Mouse (Mus musculus) ES-Bruce4 (cell line): ENCODE data around the gene Akr1a1. TPM values are rescaled to one million over a fixed set of nuclear protein-coding genes. Genes with fewer than 3 reads are reported as not detected.
"Not testable (repeated sequence)": the region's sequence is repeated elsewhere in the genome, so short reads cannot be mapped to it uniquely, and the experiment has no call there.

Source experiments
- H3K27ac ChIP-seq: 2 replicates; pipeline ENCODE4 v1.5.1; 2012; ENCODE audit warnings: low read length, inconsistent platforms; ENCODE audit not compliant: insufficient read depth
- H3K27me3 ChIP-seq: 2 replicates; pipeline ENCODE4 v1.6.1; 2012; ENCODE audit warnings: mild to moderate bottlenecking, low read length, inconsistent platforms; ENCODE audit not compliant: control insufficient read depth, poor library complexity, insufficient read depth, severe bottlenecking
- H3K36me3 ChIP-seq: 2 replicates; pipeline ENCODE4 v1.6.1; 2012; ENCODE audit warnings: inconsistent platforms, mild to moderate bottlenecking, low read length, moderate library complexity; ENCODE audit not compliant: control insufficient read depth, poor library complexity, insufficient read depth, severe bottlenecking
- H3K4me1 ChIP-seq: one replicate; pipeline ENCODE4 v1.8.1; 2011; ENCODE audit warnings: low read length; ENCODE audit not compliant: control insufficient read depth, insufficient read depth
- H3K4me3 ChIP-seq: 2 replicates; pipeline ENCODE4 v1.5.1; 2011; ENCODE audit warnings: low read depth, mild to moderate bottlenecking, low read length
- H3K9ac ChIP-seq: 2 replicates; pipeline ENCODE4 v1.6.1; 2012; ENCODE audit warnings: low read depth, mild to moderate bottlenecking, inconsistent platforms; ENCODE audit not compliant: poor library complexity, severe bottlenecking
- H3K9me3 ChIP-seq: replicated peaks from 2 replicates; pipeline ENCODE4 v1.6.1; 2012; ENCODE audit warnings: mild to moderate bottlenecking, low read length, inconsistent platforms; ENCODE audit not compliant: control insufficient read depth, poor library complexity, insufficient read depth, severe bottlenecking
- CTCF ChIP-seq: IDR thresholded peaks from one replicate; pipeline ENCODE4 v1.8.1; 2011; ENCODE audit warnings: low read depth, low read length
- EP300 ChIP-seq: IDR thresholded peaks from 2 replicates; pipeline ENCODE4 v1.6.1; 2011; ENCODE audit warnings: low read depth, low read length; ENCODE audit not compliant: insufficient read depth
- POLR2A ChIP-seq: IDR thresholded peaks from one replicate; pipeline ENCODE4 v1.8.1; 2011; ENCODE audit warnings: low read length; ENCODE audit not compliant: insufficient read depth
- polyA plus RNA-seq: library from polyadenylated mRNA; stranded (reverse); fragments of >200 nt; gene quantifications from 2 replicates; pipeline ENCODE4 v1.2.4, GENCODE M21; 2011; ENCODE audit warnings: low read depth; ENCODE audit not compliant: missing spikeins, insufficient read depth, insufficient read length

The Akr1a1 gene
- polyA plus RNA-seq, 1 experiment = 280 TPM

- Histone ChIP-seq H3K9me3 (no peaks in the 10 kb centered on the region), H3K9ac (peak overlapping the region; percentile 62; the same call in 1 of the 2 replicates), H3K4me1 (no peaks in the 10 kb centered on the region), H3K27ac (peak overlapping the region; percentile 11; the same call in 1 of the 2 replicates), H3K4me3 (peak overlapping the region; percentile 34), H3K36me3 (peaks cover 79% of the 10 kb centered on the region), H3K27me3 (no peaks in the 10 kb centered on the region)
- no peak for TF ChIP-seq POLR2A
- no peak for TF ChIP-seq CTCF
- TF ChIP-seq EP300 = no peak
These were observed 37.9 kb upstream of the Akr1a1 start for GRCm38 (mm10) chr4:116689309-116689876.

- Histone ChIP-seq H3K9ac (peak overlapping the region; percentile 62), H3K36me3 (peaks cover 56% of the 10 kb centered on the region), H3K4me1 (no peaks in the 10 kb centered on the region)
These were observed 35.6 kb upstream of the Akr1a1 start for GRCm38 (mm10) chr4:116687041-116687440.

DNA sequence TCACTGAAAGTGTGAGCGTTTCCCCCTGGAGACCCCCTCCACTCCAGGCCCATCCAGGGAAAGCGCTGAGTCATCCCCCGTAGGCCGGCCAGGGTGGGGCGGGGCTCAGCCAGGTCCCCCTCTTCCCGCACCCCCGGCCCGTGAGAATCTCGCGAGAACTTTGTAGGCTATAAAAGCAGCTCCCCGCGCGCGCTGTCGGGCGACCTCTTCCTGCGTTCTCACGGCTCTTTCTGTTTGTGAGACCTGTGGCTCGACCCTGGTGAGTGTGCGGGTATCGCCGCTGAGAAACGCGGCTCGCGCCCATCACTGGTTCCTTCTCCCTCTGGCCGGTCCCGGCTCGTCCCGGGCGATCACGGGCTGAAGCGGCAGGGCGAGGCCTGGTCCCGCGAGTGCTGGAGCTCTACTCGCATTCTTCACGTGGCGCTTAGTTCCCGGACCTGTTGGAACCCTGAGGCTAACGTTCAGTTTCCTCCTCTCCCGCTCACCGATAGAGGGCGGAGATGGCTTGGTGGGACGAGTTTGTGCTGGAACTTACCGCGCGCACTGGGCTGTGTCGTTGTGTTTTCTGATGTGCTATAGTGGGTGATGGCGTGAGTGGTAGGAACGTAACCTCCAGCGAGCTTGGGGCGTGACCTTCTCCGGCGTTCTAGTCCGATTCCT, 34.1 kb upstream of the Akr1a1 start, which contains the start of gene Prdx1:
TSS of gene Prdx1 (plus strand) at position 143 of the 660 bp plus-strand sequence.
- Histone ChIP-seq H3K4me3 (peak within 1 kb of the TSS; percentile 100), H3K9ac (peak within 1 kb of the TSS; percentile 62), H3K4me1 (no peaks in the 10 kb centered on the region), H3K36me3 (peaks cover 41% of the 10 kb centered on the region), H3K27me3 (no peaks in the 10 kb centered on the region), H3K27ac (peak within 1 kb of the TSS; percentile 97), H3K9me3 (no peaks in the 10 kb centered on the region)
- TF ChIP-seq EP300 (peak; percentile 77), CTCF (peak; percentile 64), POLR2A (peak; percentile 98)

More at GRCm38 (mm10) chr4:116687041-116687440, 35.6 kb upstream of the Akr1a1 start:
- no peaks in the 10 kb centered on the region for H3K9me3 ChIP-seq
- no peak for TF ChIP-seq EP300
- TF ChIP-seq CTCF = no peak
- peak overlapping the region; percentile 100 for H3K4me3 ChIP-seq
- peak overlapping the region; percentile 62; the same call in 1 of the 2 replicates for H3K27ac ChIP-seq
- H3K27me3 ChIP-seq = no peaks in the 10 kb centered on the region

DNA sequence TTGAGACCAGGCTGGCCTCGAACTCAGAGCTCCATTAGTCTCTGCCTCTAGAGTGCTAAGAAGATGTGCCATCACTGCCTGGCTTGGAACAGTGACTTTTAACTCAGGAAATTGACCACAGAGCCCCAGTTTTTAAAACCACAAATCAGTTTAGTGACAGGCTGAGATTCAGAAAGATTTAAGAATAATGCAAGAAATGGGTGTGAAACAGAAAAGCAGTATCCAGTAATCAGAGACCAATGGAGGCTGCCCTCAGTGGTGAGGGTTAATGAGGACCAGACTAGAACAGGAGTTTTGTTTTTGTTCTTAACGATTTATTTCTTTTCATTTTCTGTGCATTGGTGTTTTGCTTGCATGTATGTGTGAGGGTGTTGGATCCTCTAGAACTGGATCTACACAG, 33.2 kb upstream of the Akr1a1 start:
- Histone ChIP-seq H3K4me1 (no peaks in the 10 kb centered on the region), H3K36me3 (peaks cover 33% of the 10 kb centered on the region), H3K9ac (peak overlapping the region; percentile 62), H3K9me3 (no peaks in the 10 kb centered on the region), H3K4me3 (peak overlapping the region; percentile 52; the same call in 1 of the 2 replicates), H3K27me3 (no peaks in the 10 kb centered on the region), H3K27ac (peak overlapping the region; percentile 97)
- TF ChIP-seq EP300 = no peak
- TF ChIP-seq CTCF = no peak
- TF ChIP-seq POLR2A = no peak

DNA sequence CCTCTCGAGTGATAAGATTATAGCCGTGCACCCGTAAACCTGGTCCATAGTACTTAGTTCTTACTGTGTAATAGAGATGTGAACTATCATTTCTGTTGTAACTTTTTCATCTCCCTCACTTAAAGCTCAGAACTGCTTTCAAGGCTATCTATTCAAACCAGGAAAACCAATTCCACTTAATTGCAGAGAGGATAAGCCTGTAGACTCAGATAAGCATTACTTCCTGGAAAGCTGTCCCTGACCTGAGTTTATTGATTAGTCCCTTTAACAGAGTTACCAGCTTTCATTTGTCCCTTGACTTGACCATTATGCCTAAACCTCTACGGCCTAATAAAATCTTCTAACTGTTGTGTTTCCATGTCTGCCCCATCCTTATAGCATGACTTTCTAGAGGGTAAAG, 32.5 kb upstream of the Akr1a1 start:
- Histone ChIP-seq H3K9me3 (no peaks in the 10 kb centered on the region), H3K9ac (no peak overlapping the region), H3K27ac (0 out of 2 replicates have a peak overlapping the region, but pooled peaks have one; percentile 97), H3K36me3 (peaks cover 26% of the 10 kb centered on the region), H3K4me1 (no peaks in the 10 kb centered on the region), H3K4me3 (no peak overlapping the region), H3K27me3 (no peaks in the 10 kb centered on the region)
- TF ChIP-seq POLR2A = no peak
- TF ChIP-seq EP300 = no peak
- no peak for TF ChIP-seq CTCF

GRCm38 (mm10) chr4:116680521-116680920, 29.0 kb upstream of the Akr1a1 start:
- not testable (repeated sequence) for H3K9ac ChIP-seq

More at GRCm38 (mm10) chr4:116680521-116680920, 29.0 kb upstream of the Akr1a1 start:
- not testable (repeated sequence) for H3K36me3 ChIP-seq, H3K4me1 ChIP-seq, H3K9me3 ChIP-seq, H3K4me3 ChIP-seq, H3K27ac ChIP-seq, H3K27me3 ChIP-seq
